Mouse (Mus musculus): Measurements from ENCODE around the gene Pla2g12a.

Gene Pla2g12a

DNA sequence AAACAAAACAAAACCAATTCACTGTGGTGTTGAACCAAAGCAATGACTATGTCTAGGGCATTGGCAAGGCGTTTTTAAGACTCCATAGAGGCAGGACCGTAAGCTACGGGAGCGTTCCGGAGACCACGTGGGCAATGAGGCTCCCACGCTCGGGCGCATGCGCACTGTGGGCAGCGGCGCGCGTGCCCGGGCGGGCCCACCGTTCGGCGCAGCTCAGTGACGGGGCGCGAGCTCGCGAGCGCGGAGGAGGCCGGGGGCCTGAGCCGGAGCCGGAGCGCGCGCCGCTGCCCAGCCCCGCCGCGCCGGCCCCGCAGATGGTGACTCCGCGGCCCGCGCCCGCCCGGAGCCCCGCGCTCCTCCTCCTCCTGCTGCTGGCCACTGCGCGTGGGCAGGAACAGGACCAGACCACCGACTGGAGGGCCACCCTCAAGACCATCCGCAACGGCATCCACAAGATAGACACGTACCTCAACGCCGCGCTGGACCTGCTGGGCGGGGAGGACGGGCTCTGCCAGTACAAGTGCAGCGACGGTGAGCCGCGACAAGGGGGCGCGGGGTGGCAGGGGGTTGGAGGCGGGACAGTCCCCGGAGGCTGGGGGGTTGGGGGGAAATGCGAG, at the start of gene Pla2g12a:
Pla2g12a (plus strand) TSS at position 202 of the 617 bp plus-strand sequence.
- in situ Hi-C loops (cut with MboI, MseI): loop anchor here (25.0 kb wide), 2 partner anchors 1234 to 1259 kb away; partner anchors contain the start of gene Lef1 (in 1 of the 2)

DNA sequence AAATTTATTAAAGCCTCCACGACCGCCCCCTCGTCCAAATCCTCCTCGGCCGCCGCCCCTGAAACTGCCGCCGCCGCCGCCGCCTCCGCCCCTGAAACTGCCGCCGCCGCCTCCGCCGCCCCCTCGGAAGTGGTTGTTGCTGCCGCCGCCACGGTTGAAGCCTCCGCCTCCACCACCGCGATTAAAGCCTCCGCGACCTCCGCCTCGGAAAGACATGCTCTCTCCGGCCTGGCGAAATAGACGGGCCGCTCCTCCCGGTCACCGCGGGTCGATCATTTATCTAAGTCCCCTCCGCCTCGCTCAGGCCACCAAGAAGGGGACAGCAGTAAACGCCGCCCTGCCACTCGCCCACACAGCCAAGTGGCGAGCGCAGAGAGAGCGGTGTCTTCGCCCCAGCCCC, 47.8 kb upstream of the Pla2g12a start:
- in situ Hi-C loops (cut with MboI, MseI): loop anchor here (25.0 kb wide), 2 partner anchors 857 to 882 kb away; partner anchors contain the start of gene Ostc (in 1 of the 2)

DNA sequence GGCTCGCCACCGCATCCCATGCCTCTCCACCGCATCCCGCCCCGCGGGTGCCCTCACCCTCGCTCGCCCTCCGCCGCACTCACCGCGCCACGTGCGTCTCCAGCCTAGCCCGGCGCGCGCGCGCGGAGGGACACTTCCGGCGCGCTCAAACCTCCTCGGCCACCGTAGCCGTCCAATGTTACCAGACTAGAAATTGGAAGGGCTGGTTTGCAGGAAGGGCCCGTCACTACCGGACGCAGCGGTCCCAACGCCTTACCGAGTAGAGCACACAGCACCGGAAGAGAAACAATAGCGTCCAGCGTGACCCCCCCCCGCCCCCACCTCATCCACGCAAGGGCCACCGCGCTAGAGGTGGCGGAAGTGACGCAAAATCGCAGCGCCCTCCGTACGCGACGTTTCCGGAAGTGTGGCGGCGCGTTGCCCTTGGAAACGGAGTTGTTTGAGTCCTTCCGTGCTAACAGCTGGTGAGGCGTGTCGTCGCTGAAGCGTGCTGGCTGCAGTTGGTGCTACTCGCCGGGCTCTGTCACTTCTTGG, 47.3 kb upstream of the Pla2g12a start, which contains the start of gene Gar1:
Gar1 (minus strand) TSS at position 362 of the 534 bp plus-strand sequence.
- in situ Hi-C loops (cut with MboI, MseI): loop anchor here (25.0 kb wide), 2 partner anchors 856 to 881 kb away; partner anchors contain the start of gene Ostc (in 1 of the 2)

DNA sequence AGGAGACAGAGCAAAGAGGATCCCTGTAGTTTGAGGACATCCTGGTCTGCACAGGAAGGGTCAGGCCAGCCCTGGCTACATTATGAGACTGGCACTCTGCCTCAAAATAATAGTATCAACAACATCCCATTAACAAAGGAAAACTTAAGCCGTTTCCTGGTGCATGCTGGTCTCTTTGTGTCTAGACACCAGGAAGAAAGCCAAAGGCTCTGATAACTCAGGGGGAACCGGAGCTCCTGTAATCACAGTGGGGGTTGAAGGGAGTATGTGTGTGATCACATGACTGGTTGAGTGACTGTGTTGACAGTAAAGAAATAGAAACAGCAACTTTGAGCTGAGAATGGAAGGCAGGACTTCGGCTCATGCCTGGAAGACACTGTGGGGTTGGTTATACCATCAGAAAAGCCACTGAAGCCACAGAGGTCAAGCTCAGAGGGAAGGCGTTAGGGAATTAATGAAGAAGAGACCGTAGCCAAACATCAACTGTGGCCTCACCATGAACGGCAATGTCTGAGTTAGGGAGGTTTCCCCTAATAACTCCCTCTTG, 42.9 kb upstream of the Pla2g12a start, which contains the start of gene Cfi:
Cfi (plus strand) TSS at position 497 of the 547 bp plus-strand sequence.
- in situ Hi-C loops (cut with MboI, MseI): loop anchor here (5.0 to 25.0 kb wide), 3 partner anchors 72 to 877 kb away; partner anchors contain the start of gene Ostc (in 1 of the 2)

DNA sequence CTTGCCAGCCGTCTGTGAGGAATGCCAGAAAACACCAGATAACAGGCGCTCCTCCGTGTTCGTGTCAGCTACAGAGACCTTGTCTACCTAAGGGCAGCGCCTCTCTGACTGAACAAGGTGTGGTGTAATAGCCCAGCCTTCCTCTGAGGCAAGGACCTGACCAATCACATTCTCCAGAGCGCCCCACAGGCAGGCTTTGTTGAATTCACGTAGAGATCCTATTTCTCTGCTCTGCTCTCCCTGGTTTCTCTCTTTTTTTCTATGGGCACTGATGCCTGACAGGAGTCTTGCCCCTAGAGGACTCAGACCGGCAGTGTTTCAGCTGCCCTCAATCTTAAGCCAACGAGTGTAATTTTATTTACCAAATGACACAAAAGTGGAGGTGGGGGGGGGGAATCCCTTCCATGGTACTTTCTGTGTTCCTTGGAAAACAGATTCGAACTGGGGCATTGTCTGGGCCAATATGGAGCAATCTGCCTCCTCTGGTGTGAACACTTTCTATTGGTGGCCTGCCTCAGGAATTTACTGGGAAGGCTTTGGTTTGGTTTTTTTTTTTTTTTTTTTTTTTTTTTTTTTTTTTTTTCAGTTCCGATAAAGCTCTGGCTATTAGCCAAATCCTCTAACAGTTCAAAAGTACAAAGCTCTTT, 42.2 kb upstream of the Pla2g12a start:
- in situ Hi-C loops (cut with MboI, MseI): loop anchor here (5.0 to 25.0 kb wide), 3 partner anchors 71 to 876 kb away; partner anchors contain the start of gene Ostc (in 1 of the 2)

DNA sequence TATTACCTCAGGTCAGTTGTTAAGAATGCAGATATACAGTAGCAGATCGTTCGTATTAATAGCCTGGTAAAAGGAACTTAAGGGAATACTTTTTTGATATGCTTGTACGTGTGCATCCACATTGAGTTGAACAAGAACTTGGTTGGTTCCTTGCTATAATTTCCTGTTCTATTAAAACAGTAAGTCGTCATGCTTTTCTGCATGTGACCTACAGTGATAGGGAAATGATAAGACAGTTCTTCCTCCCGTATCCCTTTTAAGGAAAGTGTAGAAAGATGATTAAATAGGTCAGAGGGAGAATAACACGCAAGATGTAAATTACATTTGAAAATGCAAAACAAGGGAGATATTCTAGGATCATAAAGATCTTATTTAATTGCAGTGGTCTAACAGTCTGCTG, 41.4 kb upstream of the Pla2g12a start:
- in situ Hi-C loops (cut with MboI, MseI): loop anchor here (5.0 to 25.0 kb wide), 3 partner anchors 70 to 875 kb away; partner anchors contain the start of gene Ostc (in 1 of the 2)

DNA sequence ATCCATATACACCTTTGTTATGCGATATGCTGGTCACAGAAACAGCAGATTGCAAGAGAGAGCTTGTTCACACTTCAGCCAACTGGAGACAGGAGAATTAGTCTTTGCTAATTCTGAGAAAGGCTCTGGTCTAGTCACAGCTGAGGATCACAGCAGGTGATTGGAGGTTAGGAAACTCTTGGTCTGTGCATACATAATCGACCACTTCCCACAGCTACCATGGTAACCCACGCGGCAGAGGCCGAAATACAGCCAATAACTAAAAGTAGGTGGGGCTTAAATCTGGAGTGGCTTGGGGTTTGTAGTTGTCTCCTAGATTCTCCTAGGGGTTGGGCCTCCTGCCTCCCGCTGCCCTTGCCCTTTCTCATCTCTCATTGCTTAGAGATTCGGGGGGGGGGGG, 40.4 kb upstream of the Pla2g12a start:
- in situ Hi-C loops (cut with MboI, MseI): loop anchor here (5.0 to 25.0 kb wide), 3 partner anchors 69 to 874 kb away; partner anchors contain the start of gene Ostc (in 1 of the 2)

DNA sequence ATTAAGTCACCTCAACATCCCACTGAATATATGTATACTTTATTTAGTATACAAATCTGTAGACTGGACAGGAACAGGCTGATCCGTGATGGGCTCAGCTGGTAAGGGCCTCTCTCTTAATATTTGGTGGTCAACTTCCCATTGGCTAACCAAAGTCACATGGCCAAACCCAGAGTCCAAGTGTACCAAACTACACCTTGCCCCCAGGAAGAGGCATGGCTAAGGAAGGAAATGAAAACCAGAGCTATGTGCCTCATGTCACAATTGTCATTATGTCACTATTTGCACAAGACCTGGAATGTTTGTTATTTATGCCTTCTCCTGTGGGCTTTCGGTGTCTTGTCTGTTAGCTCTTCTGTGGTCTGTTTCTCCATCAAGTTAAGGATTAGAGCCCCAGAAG, 32.5 kb upstream of the Pla2g12a start:
- in situ Hi-C loops (cut with MboI, MseI): loop anchor here (25.0 kb wide), 2 partner anchors 841 to 866 kb away; partner anchors contain the start of gene Ostc (in 1 of the 2)

DNA sequence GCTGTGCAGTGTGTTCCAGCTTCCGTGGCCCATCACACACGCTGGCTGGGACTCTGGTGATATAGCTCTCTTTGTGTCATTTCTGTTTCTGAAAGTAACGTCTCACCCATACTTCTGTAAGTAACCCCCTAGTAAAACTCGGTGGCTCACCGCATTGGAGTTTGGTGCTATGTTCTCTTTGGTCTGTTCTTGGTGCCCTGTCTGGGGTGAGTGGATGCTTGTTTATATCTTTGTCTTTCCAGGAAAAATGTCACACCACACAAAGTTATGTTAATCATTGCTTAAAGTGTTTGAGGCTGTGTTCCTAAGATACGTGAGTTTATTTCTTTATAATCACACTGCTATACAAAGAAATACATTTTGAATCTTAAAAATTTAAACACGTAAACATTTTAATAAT, 31.6 kb upstream of the Pla2g12a start:
- in situ Hi-C loops (cut with MboI, MseI): loop anchor here (25.0 kb wide), 2 partner anchors 840 to 865 kb away; partner anchors contain the start of gene Ostc (in 1 of the 2)

DNA sequence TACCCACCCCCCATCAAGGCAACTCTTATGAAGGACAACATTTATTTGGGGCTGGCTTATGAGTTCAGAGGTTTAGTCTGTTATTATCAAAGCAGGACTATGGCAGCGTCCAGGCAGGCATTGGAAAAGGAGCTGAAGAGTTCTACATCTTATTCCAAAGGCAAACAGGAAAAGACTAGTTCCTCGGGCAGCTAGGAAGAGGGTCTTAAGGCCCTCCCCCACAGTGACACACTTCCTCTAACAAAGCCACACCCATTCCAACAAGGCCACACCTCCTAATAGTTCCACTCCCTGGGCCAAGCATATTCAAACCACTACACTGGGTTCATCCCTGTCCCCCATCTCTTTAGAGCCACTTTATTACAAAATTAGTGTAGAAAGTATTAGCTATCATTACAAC, 15.8 kb upstream of the Pla2g12a start:
- in situ Hi-C loops (cut with MboI, MseI): no loop called here

DNA sequence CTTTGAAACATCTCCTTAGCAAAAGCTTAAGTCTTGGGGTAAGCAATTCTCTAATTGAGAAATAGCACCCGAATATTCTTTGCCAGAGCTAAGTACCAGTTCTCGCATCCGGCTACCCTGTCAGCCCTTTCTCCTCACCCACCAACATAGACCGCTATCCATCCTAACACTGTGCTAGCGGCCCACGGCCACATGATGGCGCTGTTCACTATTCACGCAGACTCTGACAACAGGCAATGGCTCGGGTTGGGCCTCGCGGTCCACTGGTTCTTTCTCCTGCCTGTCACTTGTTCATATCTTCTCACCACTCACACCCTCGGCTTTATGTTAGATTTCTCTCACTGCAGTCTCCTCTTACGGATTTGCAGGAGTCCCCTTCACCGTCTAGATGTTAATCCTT, 14.7 kb upstream of the Pla2g12a start:
- in situ Hi-C loops (cut with MboI, MseI): no loop called here

DNA sequence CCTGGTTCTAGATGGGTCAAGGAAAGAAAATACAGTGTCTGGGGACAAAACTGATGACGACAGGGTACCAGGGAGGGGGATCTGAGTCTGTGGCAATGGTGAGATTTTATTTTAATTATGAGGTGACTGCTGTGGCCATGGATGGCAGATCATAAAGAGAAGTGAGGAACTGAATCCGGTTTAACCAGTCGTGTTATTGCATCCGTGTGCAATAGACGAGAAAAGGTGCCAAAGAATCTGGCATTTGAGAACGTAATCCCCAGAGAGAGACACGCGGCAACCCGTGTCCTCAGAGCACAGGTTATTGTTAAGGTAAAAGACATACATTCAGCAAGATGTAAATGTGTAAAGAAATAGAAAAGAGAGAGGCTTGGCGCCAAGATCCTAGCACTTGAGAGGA, 1.1 kb upstream of the Pla2g12a start:
- in situ Hi-C loops (cut with MboI, MseI): loop anchor here (25.0 kb wide), 2 partner anchors 1235 to 1260 kb away; partner anchors contain the start of gene Lef1 (in 1 of the 2)

DNA sequence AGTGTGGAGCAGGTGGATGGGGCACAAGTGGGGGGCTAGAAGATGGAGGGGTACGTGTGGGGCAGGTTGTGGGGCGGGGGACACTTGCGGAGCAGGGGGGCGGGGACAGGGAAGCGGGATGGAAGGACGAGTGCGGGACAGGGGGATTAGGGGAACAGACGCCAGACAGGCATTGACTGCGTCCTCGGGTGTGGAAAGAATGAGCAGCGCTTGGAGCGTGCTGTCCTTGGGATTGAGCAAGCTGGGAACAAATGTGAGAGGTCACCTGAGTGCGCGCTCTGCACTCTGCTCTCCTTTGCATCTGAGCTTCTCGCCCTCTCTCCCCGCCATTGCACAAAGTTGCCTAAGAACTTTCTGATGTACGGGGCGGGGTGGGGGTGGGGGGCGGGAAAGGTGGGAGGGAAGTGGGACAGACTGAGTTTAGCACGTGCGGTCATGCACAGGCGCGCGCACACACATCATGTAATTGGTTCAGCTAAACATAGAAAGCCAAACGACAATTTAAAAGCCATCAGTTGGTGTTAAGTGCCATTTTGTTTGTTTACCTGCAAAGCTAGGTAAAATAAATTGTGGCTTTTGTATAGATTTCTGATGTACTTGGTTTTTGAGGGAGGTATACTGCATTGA, 838 bp downstream of the Pla2g12a start:
- in situ Hi-C loops (cut with MboI, MseI): loop anchor here (25.0 kb wide), 2 partner anchors 1233 to 1258 kb away; partner anchors contain the start of gene Lef1 (in 1 of the 2)

DNA sequence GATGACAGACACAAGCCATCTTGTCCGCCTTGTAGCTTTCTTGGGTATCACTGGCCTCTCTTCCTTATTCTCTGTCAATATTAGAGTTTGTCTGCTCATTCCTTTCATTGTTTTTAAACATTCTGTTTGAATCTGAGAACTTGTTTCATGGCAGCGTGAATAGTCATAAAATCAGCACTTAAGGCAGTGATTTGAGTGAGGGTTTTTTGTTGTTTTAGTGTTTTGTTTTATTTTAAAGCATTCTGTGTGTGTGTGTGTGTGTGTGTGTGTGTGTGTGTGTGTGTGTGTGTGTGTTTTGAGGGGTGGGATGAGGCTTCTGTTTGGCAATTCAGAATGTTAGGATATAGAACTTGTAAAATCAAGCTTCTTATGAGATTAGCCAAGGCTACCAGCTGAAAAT, 1.5 kb downstream of the Pla2g12a start:
- in situ Hi-C loops (cut with MboI, MseI): loop anchor here (25.0 kb wide), 2 partner anchors 1232 to 1257 kb away; partner anchors contain the start of gene Lef1 (in 1 of the 2)

DNA sequence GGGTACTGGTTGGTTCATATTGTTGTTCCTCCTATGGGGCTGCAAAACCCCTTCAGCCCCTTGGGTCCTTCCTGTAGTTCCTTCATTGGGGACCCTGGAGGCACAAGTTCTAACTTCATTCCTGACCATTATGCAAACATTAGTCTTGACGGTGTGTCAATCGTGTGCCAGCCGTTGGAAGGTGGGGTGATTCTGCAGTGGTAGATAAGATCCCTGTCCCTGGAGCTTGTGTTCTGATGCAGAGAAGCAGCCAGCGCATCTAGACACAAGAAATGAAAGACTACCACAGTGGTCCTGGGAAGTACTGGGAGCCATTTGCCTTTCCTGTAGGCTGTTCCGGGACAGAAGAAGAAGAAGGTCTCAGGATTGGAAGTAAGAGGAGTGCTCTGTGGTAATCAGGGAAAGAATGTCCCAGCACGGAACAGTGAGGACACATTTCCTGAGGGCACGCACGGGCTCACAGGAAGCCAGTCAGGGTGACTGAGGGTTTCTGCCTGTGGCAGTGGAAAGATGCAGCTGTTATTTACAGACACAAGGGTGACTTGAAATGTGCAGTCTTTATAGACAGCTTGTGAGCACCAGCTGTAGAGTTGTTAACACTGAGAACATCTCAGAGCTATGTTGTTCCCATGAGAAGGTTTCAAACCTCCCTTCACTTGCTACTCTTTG, 2.7 kb downstream of the Pla2g12a start:
- in situ Hi-C loops (cut with MboI, MseI): loop anchor here (25.0 kb wide), 2 partner anchors 1231 to 1256 kb away; partner anchors contain the start of gene Lef1 (in 1 of the 2)

DNA sequence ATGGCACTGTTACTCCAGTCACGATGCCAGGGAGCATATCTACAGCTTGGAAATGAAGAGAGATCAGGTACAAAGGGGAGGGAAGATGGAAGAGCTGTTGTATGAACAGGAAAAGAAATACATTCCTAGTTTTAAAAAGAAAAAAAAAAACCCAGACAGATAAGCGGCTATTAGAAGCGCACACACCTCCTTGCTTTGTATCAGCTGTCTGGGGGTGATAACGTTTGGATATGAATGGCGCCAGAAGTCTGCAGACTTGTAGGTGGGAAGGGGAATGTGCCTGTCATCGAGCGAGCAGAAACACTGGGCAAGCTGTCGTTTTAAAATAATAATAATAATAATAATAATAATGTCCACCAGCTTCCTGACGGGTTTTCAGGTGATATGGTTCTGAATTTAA, 7.2 kb downstream of the Pla2g12a start:
- in situ Hi-C loops (cut with MboI, MseI): loop anchor here (25.0 kb wide), 2 partner anchors 1227 to 1252 kb away; partner anchors contain the start of gene Lef1 (in 1 of the 2)

DNA sequence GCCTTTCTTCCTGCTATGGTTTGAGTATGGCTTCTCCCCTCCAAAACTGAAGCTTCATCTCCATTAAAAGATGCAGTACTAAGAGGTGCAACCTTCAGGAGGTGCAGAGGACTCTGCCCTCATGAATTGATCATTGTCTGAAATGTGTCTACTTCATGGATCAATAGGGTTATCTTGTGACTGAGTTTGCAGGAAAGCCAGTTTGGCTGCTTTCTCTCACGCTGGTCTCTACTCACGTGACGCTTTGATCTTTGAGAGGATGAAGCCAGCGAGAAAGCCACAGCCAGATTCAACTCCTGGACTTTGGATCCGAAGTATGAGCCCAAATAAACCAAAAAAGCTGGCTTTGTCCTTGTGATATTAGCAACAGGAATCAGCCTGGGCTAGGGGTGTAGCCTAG, 8.0 kb downstream of the Pla2g12a start:
- in situ Hi-C loops (cut with MboI, MseI): loop anchor here (25.0 kb wide), 2 partner anchors 1226 to 1251 kb away; partner anchors contain the start of gene Lef1 (in 1 of the 2)

DNA sequence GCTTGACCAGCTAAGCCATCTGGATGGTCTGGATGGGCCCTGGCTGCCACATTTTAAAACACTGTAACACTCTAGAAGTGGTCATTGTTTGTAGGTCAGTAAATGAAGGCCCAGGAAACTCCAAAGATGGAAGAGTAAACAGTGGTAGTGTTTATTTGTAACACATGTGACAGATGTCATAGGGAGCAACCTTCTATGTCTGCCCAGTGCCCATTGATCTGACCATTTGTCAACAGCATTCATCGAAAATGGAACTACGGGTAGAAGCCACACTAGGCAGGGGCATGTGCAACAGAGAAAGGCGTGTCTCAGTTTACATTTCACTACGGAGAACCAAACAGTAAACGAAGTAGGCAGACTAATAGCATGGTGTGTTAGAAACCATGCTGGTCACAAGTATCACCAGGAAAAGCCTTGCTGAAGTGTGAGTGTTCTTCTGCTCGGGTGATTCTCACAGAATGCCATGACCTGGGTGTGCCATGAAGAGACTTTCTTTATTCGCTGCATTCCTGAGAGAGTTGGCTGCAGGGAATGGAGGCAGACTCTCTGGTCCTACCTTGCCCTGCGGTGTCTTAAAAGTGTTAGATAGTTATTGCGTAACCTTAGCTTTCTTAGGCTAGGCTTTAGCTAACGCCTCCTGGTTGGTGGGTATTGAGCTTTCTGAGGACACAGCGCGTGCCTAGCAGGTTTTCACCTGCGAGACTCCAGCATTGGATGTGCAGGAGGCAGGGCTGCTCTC, 9.5 kb downstream of the Pla2g12a start:
- in situ Hi-C loops (cut with MboI, MseI): loop anchor here (25.0 kb wide), 2 partner anchors 1224 to 1249 kb away; partner anchors contain the start of gene Lef1 (in 1 of the 2)

DNA sequence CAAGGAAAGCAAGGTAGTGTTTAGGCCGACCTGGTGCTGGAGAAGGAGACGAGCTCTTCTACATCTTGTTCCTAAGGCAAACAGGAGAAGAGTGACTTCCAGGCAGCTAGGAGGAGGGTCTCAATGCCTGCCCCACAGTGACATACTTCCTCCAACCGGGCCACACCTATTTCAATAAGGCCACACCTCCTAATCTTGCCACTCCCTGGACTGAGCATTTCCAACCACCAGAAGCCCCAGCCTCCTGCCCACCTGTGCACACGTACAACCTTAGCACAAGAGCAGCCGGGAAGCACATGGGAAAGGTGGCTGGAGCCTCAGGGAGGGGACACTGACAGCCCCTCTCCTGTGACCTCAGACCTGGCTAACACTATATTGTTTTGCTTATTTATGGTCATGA, 13.6 kb downstream of the Pla2g12a start:
- in situ Hi-C loops (cut with MboI, MseI): loop anchor here (5.0 to 25.0 kb wide), 3 partner anchors 360 to 1245 kb away; partner anchors contain the start of genes Elovl6 (in 1 of the 2) and Lef1 (in 1 of the 2)

All from T-helper 17 cell (primary cell).